Mouse (Mus musculus) right cerebral cortex, adult 2 months (tissue): Measurements from ENCODE around the gene Abtb1.

ENCODE experiments used
- DNase-seq, 2 experiments: peaks; one replicate each; pipeline ENCODE4 v3.0.0; 2021 to 2022; ENCODE audit warnings: low spot score in 2 of 2

Abtb1 gene

GRCm38 (mm10) chr6:88855636-88856035, 13.9 kb upstream of the Abtb1 start:
- peak; percentile 63 to 64 for DNase-seq

DNA sequence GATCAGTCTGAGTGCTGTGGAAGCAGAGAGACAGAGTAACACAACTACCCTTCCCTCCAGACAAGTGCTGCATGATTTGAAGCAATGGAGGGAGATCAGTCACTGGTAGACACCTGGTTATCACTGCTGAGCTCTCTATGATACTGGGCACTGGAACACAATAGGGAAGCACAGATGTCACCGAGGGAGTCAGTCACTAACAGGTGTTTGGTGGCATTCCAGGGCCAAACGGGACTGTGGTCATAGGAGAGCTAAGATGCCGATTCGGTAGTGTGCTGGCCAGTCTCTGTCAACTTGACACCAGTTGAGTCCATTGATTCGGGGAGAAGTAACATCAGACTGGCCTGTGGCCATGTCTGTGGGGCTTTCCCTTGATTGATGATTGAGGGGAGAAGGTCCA, 12.7 kb upstream of the Abtb1 start:
- no peak for DNase-seq

- DNase-seq: no peak
Measured at GRCm38 (mm10) chr6:88850034-88850433, 8.2 kb upstream of the Abtb1 start.

DNA sequence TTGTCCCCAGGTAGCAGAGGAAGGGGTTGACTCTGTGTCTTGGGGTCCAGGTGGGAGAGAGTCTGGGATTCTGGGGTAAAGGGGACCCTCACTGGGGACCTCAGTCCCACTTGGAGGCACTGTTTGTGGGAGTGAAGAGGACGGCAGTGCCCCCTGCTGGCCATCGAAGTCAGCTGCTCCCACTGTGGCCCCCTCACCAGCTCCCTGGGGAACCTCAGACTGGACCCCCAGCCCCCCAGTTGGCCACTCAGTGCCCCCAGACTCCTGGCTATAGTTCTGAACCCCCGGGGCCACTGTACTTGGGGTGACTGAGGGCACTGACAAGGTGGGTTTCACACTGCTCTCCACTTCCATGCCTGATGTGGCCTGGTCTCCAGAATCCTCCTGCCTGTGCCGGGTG, 7.5 kb upstream of the Abtb1 start:
- DNase-seq: no peak

- no peak for DNase-seq
Measured at GRCm38 (mm10) chr6:88847571-88847970, 5.8 kb upstream of the Abtb1 start.

DNA sequence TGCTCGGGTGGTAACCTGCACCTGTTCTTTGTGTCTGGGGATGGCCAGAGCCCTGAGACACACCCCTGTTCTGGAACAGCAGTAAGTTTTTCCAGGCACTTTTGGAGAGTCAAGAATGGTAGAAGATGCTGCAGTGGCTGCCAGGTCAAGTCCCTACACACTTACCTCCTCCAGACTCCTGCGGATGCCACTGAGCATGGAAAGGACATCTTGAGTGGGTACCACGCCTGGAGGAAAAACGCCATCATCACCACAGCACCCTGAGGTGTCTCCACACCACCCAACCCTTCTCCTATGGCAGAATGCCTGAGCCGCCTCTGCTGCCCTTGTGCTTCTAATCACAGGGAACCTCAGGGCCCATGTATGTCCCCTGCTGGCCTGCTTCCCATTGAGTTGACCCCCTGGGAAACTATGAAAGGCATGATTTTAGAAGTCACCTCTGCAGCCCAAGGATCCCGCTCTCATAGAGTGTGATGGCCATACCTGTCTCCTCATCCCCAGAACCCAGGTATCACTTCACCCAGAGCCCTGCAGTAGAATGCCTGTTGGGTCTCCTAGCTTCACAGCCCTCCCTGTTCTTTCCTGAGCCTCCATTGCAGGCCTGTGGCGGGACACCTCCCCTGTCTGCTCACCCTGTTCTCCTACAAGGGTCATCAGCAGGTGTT, 3.2 kb upstream of the Abtb1 start:
- DNase-seq: no peak

GRCm38 (mm10) chr6:88843781-88844725, 2.3 kb upstream of the Abtb1 start:
- no peak for DNase-seq

GRCm38 (mm10) chr6:88843241-88843640, 1.5 kb upstream of the Abtb1 start:
- DNase-seq: no peak

GRCm38 (mm10) chr6:88842731-88843151, 957 bp upstream of the Abtb1 start:
- DNase-seq: peak in 1 of 2 experiments; percentile 55

DNA sequence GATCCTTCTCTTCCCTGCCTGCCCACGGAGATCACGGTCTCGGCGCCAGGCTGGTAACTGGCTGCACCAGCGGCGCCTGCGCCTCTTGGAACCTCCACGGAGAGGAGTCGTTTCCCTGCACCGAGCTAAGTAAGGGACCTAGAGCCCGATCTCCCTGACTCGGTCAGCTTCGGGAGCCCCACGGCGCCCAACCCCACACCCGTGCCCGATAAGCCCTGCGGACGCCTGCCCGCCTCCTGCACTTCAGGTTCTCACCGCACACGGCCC, 337 bp downstream of the Abtb1 start:
- DNase-seq: no peak

GRCm38 (mm10) chr6:88840791-88841513, 832 bp downstream of the Abtb1 start:
- no peak for DNase-seq

DNA sequence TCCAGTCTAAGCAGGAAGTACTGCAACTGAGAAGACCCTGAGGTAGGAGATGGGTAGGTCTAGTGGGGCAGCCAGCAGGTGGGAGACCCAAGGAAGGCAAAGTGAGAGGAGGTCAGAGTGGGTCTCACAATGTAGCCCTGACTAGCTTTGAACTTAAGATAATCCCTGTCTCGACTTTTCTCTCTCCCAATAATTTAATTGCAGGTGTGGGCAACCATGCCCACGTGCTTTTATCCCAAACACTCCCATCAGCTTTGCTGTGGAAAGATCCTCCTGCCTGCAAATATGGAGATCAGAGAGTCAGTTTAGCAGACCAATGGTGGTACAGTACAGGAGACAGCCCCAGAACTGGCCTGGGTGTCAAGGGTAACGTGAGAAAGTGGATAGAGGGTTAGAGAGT, 1.6 kb downstream of the Abtb1 start:
- DNase-seq: no peak

- no peak for DNase-seq
Measured at GRCm38 (mm10) chr6:88839135-88839970, 2.4 kb downstream of the Abtb1 start.

DNA sequence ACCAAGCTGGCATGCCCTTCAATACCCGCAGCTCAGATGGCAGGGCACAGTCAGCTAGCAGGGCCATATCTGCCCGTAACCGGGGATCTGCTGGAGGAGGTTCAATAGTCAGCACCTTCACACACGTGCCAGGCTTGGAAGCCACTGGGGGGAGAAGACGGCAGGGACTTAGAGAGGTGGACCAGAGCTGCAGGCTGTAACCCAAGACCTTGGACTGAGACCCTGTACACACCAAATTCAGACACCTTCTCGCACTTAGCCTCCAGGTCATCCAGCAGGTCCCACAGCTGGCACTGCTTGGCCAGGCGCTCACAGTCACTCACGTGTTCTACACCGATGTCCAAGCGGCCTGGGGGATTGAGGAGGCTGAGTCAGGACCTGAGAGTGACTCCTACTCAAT, 3.2 kb downstream of the Abtb1 start:
- no peak for DNase-seq

DNA sequence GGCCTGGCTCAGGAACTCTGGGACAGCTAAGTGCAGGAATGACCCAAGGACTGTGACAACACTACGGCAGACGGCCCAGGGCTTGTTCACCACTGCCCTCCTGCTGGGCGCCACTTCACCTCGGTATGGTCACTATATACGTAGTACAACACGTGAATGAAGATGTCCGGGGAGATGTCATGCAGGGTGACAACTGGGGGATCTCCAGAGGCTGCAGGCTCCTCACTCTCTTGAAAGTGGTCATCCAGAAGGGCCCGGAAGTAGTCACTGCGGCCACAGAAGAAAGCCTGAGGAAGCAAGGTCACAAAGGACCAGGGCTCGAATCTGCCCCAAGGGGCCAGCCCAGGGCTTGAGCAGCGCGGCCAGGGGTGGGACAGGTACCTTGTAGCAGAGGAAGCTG, 3.8 kb downstream of the Abtb1 start:
- DNase-seq: no peak

- no peak for DNase-seq
Measured at GRCm38 (mm10) chr6:88836178-88836819, 5.5 kb downstream of the Abtb1 start.

- no peak for DNase-seq
Measured at GRCm38 (mm10) chr6:88835047-88835446, 6.7 kb downstream of the Abtb1 start.

DNA sequence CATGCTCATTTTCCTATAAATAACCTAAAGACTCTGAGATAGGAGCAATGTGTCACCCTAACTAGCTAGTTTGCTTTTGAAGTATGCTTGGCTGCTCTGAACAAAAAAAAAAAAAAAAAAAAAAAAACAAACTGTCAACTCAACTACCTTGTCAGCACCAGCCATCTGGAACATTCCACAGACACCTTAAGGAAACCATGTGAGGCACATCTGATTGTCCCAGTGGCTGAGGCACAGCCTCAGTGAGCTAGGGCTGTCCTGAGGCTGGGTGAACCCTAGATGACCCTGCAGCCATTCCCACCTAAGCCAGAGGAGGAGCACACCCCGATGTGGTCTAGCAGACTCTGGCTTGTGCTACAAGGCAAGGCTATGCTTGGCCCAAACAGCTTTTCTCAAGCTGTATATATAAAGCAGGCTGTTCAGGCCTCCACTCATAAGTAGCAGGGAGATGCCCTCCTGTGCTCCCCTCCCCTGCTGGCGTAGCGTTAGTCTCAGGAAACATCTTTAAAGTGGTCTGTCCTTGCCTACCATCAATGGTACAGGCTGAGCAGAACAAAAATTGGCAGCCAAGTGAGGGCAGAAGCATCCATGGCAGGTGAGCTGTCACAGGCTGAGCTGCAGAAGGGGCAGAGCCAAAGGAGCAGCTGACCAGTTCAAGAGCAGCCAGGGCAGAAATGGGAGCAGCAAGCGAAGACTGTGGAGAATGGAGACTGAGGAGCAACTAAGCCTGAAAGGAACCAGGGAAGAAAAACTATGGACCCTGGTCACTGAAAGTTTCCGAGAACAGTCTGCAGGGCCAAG, 8.2 kb downstream of the Abtb1 start:
- DNase-seq: no peak

GRCm38 (mm10) chr6:88832663-88833062, 9.1 kb downstream of the Abtb1 start:
- DNase-seq: no peak

DNA sequence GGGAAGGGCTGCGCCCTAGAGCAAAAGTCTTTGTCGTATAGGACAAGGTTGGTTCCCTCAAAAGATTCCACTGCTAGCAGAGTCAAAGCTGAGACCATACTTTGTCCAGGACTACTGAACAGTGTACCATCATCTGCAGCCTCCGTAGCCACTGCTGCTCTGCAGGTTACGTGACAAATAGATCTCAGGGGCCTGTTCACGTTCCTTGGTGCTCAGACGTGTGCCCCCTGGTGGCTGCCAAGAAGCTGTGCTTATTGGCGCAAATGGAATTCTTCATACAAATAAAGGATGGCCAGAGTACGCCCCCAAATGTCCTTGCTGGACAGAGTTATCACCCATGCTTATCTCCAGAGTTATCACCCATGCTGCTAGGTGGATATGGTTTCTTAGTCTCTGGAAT, 10.3 kb downstream of the Abtb1 start:
- peak in 1 of 2 experiments; percentile 65 for DNase-seq
